Mouse (Mus musculus): ENCODE data around the gene Cacng7. TPM values are rescaled to one million over a fixed set of nuclear protein-coding genes. Genes with fewer than 3 reads are reported as not detected.

Gene Cacng7
- polyA plus RNA-seq, 1 experiment: 1.1 TPM

DNA sequence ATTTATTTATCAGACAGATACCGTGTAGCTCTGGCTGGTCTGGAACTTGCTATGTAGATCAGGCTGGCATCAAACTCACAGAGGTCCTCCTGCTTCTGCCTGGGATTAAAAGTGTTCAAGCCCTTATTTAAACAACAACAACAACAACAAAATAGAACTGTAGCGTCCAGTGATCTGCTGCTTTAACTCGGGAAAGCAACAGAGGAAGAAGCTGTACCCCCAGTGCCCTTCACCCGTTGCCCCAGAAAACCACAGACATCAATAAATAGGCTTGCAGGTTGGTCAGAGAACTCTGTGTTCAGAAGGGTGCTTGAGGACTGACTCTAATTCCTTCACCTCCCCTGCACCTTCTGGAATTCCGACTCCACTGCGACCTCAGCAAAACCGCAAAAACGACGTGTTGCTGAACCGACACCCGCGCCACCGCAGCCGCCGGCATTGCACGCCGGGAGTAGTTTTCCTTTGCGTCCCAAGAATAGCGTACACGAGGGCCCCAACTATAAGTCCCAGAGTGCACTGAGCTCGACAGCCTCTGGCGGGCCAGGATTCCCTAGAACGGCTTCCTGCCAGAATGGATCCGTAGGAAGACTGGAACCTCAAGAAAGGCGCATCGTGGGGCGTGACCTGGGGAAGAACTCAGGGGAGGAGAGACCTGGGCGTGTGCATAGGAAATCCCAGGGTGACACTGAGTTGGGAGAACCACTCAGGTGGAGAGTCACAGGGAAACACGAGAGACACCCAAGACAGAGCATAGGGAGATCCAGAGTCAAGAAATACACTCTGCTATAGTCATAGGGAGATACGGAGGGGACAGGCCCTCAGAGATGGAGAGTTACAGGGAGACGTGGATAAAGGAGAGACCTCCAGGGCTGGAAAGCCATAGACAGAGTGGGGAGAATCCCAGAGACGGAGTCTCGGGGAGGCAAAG, 30.9 kb upstream of the Cacng7 start:
- Histone ChIP-seq H3ac (ENCODE audit: control insufficient read depth, insufficient read length, low read depth) (no peak overlapping the region), H3K4me3 (ENCODE audit: insufficient read depth, poor library complexity, severe bottlenecking) (no peak overlapping the region), H3K36me3 (ENCODE audit: control insufficient read depth, insufficient read depth) (peaks cover 39% of the 10 kb centered on the region), H3K27me3 (ENCODE audit: control insufficient read depth, insufficient read depth, insufficient read length) (no peaks in the 10 kb centered on the region), H3K79me3 (ENCODE audit: low read depth) (peaks cover 8% of the 10 kb centered on the region), H3K79me2 (ENCODE audit: control insufficient read depth, insufficient read depth) (peaks cover 16% of the 10 kb centered on the region)
- no peak for TF ChIP-seq CTCF (IDR thresholded peaks at IDR 0.05; ENCODE audit: control insufficient read depth, insufficient read depth, insufficient read length)
- no peak for TF ChIP-seq MAX (IDR thresholded peaks at IDR 0.05)
- TF ChIP-seq FOSL1 (IDR thresholded peaks at IDR 0.05; ENCODE audit: insufficient read depth, low read length, poor library complexity, severe bottlenecking): no peak
- no peak for TF ChIP-seq USF1 (IDR thresholded peaks at IDR 0.05; ENCODE audit: low read depth)

GRCm38 (mm10) chr7:3302556-3303275, 30.0 kb upstream of the Cacng7 start:
- Histone ChIP-seq H3K79me2 (ENCODE audit: control insufficient read depth, insufficient read depth) (peaks cover 9% of the 10 kb centered on the region), H3K27me3 (ENCODE audit: control insufficient read depth, insufficient read depth, insufficient read length) (no peaks in the 10 kb centered on the region), H3K79me3 (ENCODE audit: low read depth) (peaks cover under 1% of the 10 kb centered on the region), H3K4me3 (ENCODE audit: insufficient read depth, poor library complexity, severe bottlenecking) (no peak overlapping the region), H3K36me3 (ENCODE audit: control insufficient read depth, insufficient read depth) (peaks cover 30% of the 10 kb centered on the region), H3ac (ENCODE audit: control insufficient read depth, insufficient read length, low read depth) (no peak overlapping the region)
- TF ChIP-seq USF1 (IDR thresholded peaks at IDR 0.05; ENCODE audit: low read depth) (no peak), MYOG (IDR thresholded peaks at IDR 0.05; ENCODE audit: control insufficient read depth, extremely low read depth, insufficient read length) (no peak), MYOD1 (IDR thresholded peaks at IDR 0.05; ENCODE audit: control insufficient read depth, insufficient read length, low read depth) (no peak), CTCF (IDR thresholded peaks at IDR 0.05; ENCODE audit: control insufficient read depth, insufficient read depth, insufficient read length) (no peak), CEBPB (IDR thresholded peaks at IDR 0.05; ENCODE audit: low read depth) (no peak), MAX (IDR thresholded peaks at IDR 0.05) (no peak), FOSL1 (IDR thresholded peaks at IDR 0.05; ENCODE audit: insufficient read depth, low read length, poor library complexity, severe bottlenecking) (no peak)

DNA sequence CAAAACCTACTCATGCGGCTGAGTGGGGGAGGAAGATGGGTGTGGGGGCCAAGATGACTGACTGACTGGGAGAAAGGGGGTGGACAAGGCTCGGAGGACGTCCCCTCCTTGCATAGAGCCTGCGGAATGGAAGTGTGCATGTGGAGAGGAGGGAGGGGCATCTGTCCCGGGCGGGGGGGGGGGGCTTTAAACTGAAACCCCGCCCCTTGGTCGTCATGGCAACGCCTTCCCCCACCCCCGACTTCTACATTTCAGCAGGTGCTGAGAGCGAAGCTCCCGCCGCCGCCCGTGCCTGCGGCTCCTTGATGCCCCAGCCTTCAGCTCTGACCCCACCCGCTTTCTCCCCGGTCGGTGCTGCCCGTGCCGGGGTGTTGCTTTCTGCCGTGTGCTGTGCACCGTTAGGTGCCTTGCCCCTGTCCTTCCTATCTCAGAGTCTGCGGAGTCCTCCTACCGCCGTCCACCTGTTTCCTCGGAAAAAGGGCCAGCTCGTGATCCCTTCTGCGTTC, 29.4 kb upstream of the Cacng7 start:
- H3ac ChIP-seq (ENCODE audit: control insufficient read depth, insufficient read length, low read depth): no peak overlapping the region
- H3K79me2 ChIP-seq (ENCODE audit: control insufficient read depth, insufficient read depth): peaks cover 4% of the 10 kb centered on the region
- TF ChIP-seq MYOD1 (IDR thresholded peaks at IDR 0.05; ENCODE audit: control insufficient read depth, insufficient read length, low read depth) (no peak), FOSL1 (IDR thresholded peaks at IDR 0.05; ENCODE audit: insufficient read depth, low read length, poor library complexity, severe bottlenecking) (no peak), MAX (IDR thresholded peaks at IDR 0.05) (no peak), MYOG (IDR thresholded peaks at IDR 0.05; ENCODE audit: control insufficient read depth, extremely low read depth, insufficient read length) (no peak), CEBPB (IDR thresholded peaks at IDR 0.05; ENCODE audit: low read depth) (no peak), CTCF (IDR thresholded peaks at IDR 0.05; ENCODE audit: control insufficient read depth, insufficient read depth, insufficient read length) (no peak), USF1 (IDR thresholded peaks at IDR 0.05; ENCODE audit: low read depth) (no peak)
- H3K36me3 ChIP-seq (ENCODE audit: control insufficient read depth, insufficient read depth): peaks cover 24% of the 10 kb centered on the region
- H3K79me3 ChIP-seq (ENCODE audit: low read depth): no peaks in the 10 kb centered on the region
- no peaks in the 10 kb centered on the region for H3K27me3 ChIP-seq (ENCODE audit: control insufficient read depth, insufficient read depth, insufficient read length)
- no peak overlapping the region for H3K4me3 ChIP-seq (ENCODE audit: insufficient read depth, poor library complexity, severe bottlenecking)

- Histone ChIP-seq H3K79me3 (ENCODE audit: low read depth) (no peaks in the 10 kb centered on the region), H3K36me3 (ENCODE audit: control insufficient read depth, insufficient read depth) (peaks cover 20% of the 10 kb centered on the region), H3K27me3 (ENCODE audit: control insufficient read depth, insufficient read depth, insufficient read length) (no peaks in the 10 kb centered on the region), H3ac (ENCODE audit: control insufficient read depth, insufficient read length, low read depth) (no peak overlapping the region), H3K79me2 (ENCODE audit: control insufficient read depth, insufficient read depth) (no peaks in the 10 kb centered on the region), H3K4me3 (ENCODE audit: insufficient read depth, poor library complexity, severe bottlenecking) (no peak overlapping the region)
- TF ChIP-seq MAX (IDR thresholded peaks at IDR 0.05) (no peak), MYOG (IDR thresholded peaks at IDR 0.05; ENCODE audit: control insufficient read depth, extremely low read depth, insufficient read length) (no peak), USF1 (IDR thresholded peaks at IDR 0.05; ENCODE audit: low read depth) (no peak), MYOD1 (IDR thresholded peaks at IDR 0.05; ENCODE audit: control insufficient read depth, insufficient read length, low read depth) (no peak), FOSL1 (IDR thresholded peaks at IDR 0.05; ENCODE audit: insufficient read depth, low read length, poor library complexity, severe bottlenecking) (no peak), CTCF (IDR thresholded peaks at IDR 0.05; ENCODE audit: control insufficient read depth, insufficient read depth, insufficient read length) (no peak), CEBPB (IDR thresholded peaks at IDR 0.05; ENCODE audit: low read depth) (no peak)
Measured at GRCm38 (mm10) chr7:3303789-3304188, 29.0 kb upstream of the Cacng7 start.

- Histone ChIP-seq H3K79me2 (ENCODE audit: control insufficient read depth, insufficient read depth) (no peaks in the 10 kb centered on the region), H3K4me3 (ENCODE audit: insufficient read depth, poor library complexity, severe bottlenecking) (no peak overlapping the region), H3ac (ENCODE audit: control insufficient read depth, insufficient read length, low read depth) (no peak overlapping the region), H3K36me3 (ENCODE audit: control insufficient read depth, insufficient read depth) (peaks cover 15% of the 10 kb centered on the region), H3K27me3 (ENCODE audit: control insufficient read depth, insufficient read depth, insufficient read length) (no peaks in the 10 kb centered on the region), H3K79me3 (ENCODE audit: low read depth) (no peaks in the 10 kb centered on the region)
- TF ChIP-seq MYOG (IDR thresholded peaks at IDR 0.05; ENCODE audit: control insufficient read depth, extremely low read depth, insufficient read length): no peak
- no peak for TF ChIP-seq FOSL1 (IDR thresholded peaks at IDR 0.05; ENCODE audit: insufficient read depth, low read length, poor library complexity, severe bottlenecking)
- TF ChIP-seq USF1 (IDR thresholded peaks at IDR 0.05; ENCODE audit: low read depth): no peak
- TF ChIP-seq MAX (IDR thresholded peaks at IDR 0.05): no peak
- no peak for TF ChIP-seq MYOD1 (IDR thresholded peaks at IDR 0.05; ENCODE audit: control insufficient read depth, insufficient read length, low read depth)
- TF ChIP-seq CTCF (IDR thresholded peaks at IDR 0.05; ENCODE audit: control insufficient read depth, insufficient read depth, insufficient read length): no peak
- TF ChIP-seq CEBPB (IDR thresholded peaks at IDR 0.05; ENCODE audit: low read depth): no peak
Measured at GRCm38 (mm10) chr7:3304298-3304697, 28.5 kb upstream of the Cacng7 start.
